Mouse (Mus musculus): Measurements from ENCODE around the gene Pxn. TPM values are rescaled to one million over a fixed set of nuclear protein-coding genes. Genes with fewer than 3 reads are reported as not detected.

Gene Pxn
- polyA plus RNA-seq, 1 experiment from 2014 or later: 52.6 TPM

GRCm38 (mm10) chr5:115550482-115551005, 44.1 kb downstream of the Pxn start:
- no peak overlapping the region for H3K9ac ChIP-seq
- peaks cover 17% of the 10 kb centered on the region; the same call in 1 of the 2 replicates for H3K4me1 ChIP-seq
- no peak for ATAC-seq (ENCODE audit: insufficient number of reproducible peaks, low FRiP score, low TSS enrichment, low read depth)
- H3K27me3 ChIP-seq: no peaks in the 10 kb centered on the region
- no peak overlapping the region for H3K4me3 ChIP-seq
- H3K36me3 ChIP-seq: peaks cover 97% of the 10 kb centered on the region
- H3K4me2 ChIP-seq: no peak overlapping the region
- WGBS: 82% methylated on average over 11 of the region's 11 CpGs
- no peaks in the 10 kb centered on the region for H3K9me3 ChIP-seq
- no peak overlapping the region for H3K27ac ChIP-seq

GRCm38 (mm10) chr5:115551386-115551785, 44.9 kb downstream of the Pxn start:
- Histone ChIP-seq H3K9me3 (no peaks in the 10 kb centered on the region), H3K4me2 (no peak overlapping the region), H3K9ac (no peak overlapping the region), H3K36me3 (peaks cover 92% of the 10 kb centered on the region), H3K4me3 (no peak overlapping the region), H3K27me3 (no peaks in the 10 kb centered on the region), H3K27ac (no peak overlapping the region), H3K4me1 (peaks cover 19% of the 10 kb centered on the region)
- 82% methylated on average over 12 of the region's 12 CpGs for WGBS
- ATAC-seq (ENCODE audit: insufficient number of reproducible peaks, low FRiP score, low TSS enrichment, low read depth): no peak

GRCm38 (mm10) chr5:115551799-115552198, 45.3 kb downstream of the Pxn start:
- Histone ChIP-seq H3K27me3 (no peaks in the 10 kb centered on the region), H3K4me3 (no peak overlapping the region), H3K4me1 (peaks cover 15% of the 10 kb centered on the region), H3K9ac (no peak overlapping the region), H3K36me3 (peaks cover 88% of the 10 kb centered on the region), H3K27ac (no peak overlapping the region), H3K9me3 (no peaks in the 10 kb centered on the region), H3K4me2 (no peak overlapping the region)
- ATAC-seq (ENCODE audit: insufficient number of reproducible peaks, low FRiP score, low TSS enrichment, low read depth): no peak
- WGBS: 85% methylated on average over 13 of the region's 13 CpGs

GRCm38 (mm10) chr5:115553801-115554420, 47.4 kb downstream of the Pxn start:
- Histone ChIP-seq H3K4me2 (no peak overlapping the region), H3K27me3 (no peaks in the 10 kb centered on the region), H3K4me1 (peaks cover 8% of the 10 kb centered on the region), H3K9me3 (no peaks in the 10 kb centered on the region), H3K9ac (no peak overlapping the region), H3K27ac (no peak overlapping the region), H3K4me3 (no peak overlapping the region), H3K36me3 (peaks cover 67% of the 10 kb centered on the region)
- no peak for ATAC-seq (ENCODE audit: insufficient number of reproducible peaks, low FRiP score, low TSS enrichment, low read depth)
- WGBS: 88% methylated on average over 33 of the region's 33 CpGs

GRCm38 (mm10) chr5:115554536-115555291, 48.2 kb downstream of the Pxn start:
- no peaks in the 10 kb centered on the region for H3K27me3 ChIP-seq
- ATAC-seq (ENCODE audit: insufficient number of reproducible peaks, low FRiP score, low TSS enrichment, low read depth): no peak
- H3K4me3 ChIP-seq: no peak overlapping the region
- H3K9ac ChIP-seq: no peak overlapping the region
- no peak overlapping the region for H3K27ac ChIP-seq
- H3K36me3 ChIP-seq: peaks cover 59% of the 10 kb centered on the region
- H3K4me1 ChIP-seq: peaks cover 8% of the 10 kb centered on the region
- no peaks in the 10 kb centered on the region for H3K9me3 ChIP-seq
- no peak overlapping the region for H3K4me2 ChIP-seq
- 89% methylated on average over 18 of the region's 18 CpGs for WGBS

GRCm38 (mm10) chr5:115556217-115556616, 49.7 kb downstream of the Pxn start:
- Histone ChIP-seq H3K4me3 (no peak overlapping the region), H3K9me3 (no peaks in the 10 kb centered on the region), H3K4me2 (no peak overlapping the region), H3K4me1 (peaks cover 17% of the 10 kb centered on the region), H3K36me3 (peaks cover 52% of the 10 kb centered on the region), H3K9ac (no peak overlapping the region), H3K27me3 (no peaks in the 10 kb centered on the region), H3K27ac (peak overlapping the region; percentile 54; the same call in 1 of the 2 replicates)
- no peak for ATAC-seq (ENCODE audit: insufficient number of reproducible peaks, low FRiP score, low TSS enrichment, low read depth)
- WGBS: 13% methylated on average over 8 of the region's 8 CpGs

- 89% methylated on average over 14 of the region's 14 CpGs for WGBS
- Histone ChIP-seq H3K4me3 (no peak overlapping the region), H3K36me3 (peaks cover 52% of the 10 kb centered on the region), H3K4me1 (peaks cover 25% of the 10 kb centered on the region), H3K27me3 (no peaks in the 10 kb centered on the region), H3K4me2 (no peak overlapping the region), H3K9ac (no peak overlapping the region), H3K9me3 (no peaks in the 10 kb centered on the region), H3K27ac (no peak overlapping the region)
- ATAC-seq (ENCODE audit: insufficient number of reproducible peaks, low FRiP score, low TSS enrichment, low read depth): no peak
Measured at GRCm38 (mm10) chr5:115558182-115558794, 51.8 kb downstream of the Pxn start.

- peak; percentile 96 for ATAC-seq (ENCODE audit: insufficient number of reproducible peaks, low FRiP score, low TSS enrichment, low read depth)
- Histone ChIP-seq H3K9me3 (no peaks in the 10 kb centered on the region), H3K9ac (peak within 1 kb of the TSS; percentile 99), H3K4me1 (peaks cover 28% of the 10 kb centered on the region), H3K4me2 (peak within 1 kb of the TSS; percentile 62), H3K36me3 (peaks cover 51% of the 10 kb centered on the region), H3K4me3 (peak within 1 kb of the TSS; percentile 85), H3K27ac (peak within 1 kb of the TSS; percentile 90), H3K27me3 (no peaks in the 10 kb centered on the region)
- under 1% methylated on average over 75 of the region's 78 CpGs for WGBS
Measured at GRCm38 (mm10) chr5:115559237-115560101, 53.0 kb downstream of the Pxn start, which contains the start of gene Rplp0. Rplp0 (plus strand) TSS chr5:115559467.

- 31% methylated on average over 13 of the region's 13 CpGs for WGBS
- Histone ChIP-seq H3K9me3 (no peaks in the 10 kb centered on the region), H3K27me3 (no peaks in the 10 kb centered on the region), H3K4me1 (peaks cover 34% of the 10 kb centered on the region), H3K36me3 (peaks cover 42% of the 10 kb centered on the region), H3K4me2 (peak overlapping the region; percentile 62), H3K9ac (peak overlapping the region; percentile 99; the same call in 1 of the 2 replicates), H3K4me3 (peak overlapping the region; percentile 85), H3K27ac (no peak overlapping the region)
- no peak for ATAC-seq (ENCODE audit: insufficient number of reproducible peaks, low FRiP score, low TSS enrichment, low read depth)
Measured at GRCm38 (mm10) chr5:115560336-115560905, 53.9 kb downstream of the Pxn start.

- WGBS: 39% methylated on average over 5 of the region's 5 CpGs
- Histone ChIP-seq H3K36me3 (peaks cover 40% of the 10 kb centered on the region), H3K27ac (0 out of 2 replicates have a peak overlapping the region, but pooled peaks have one; percentile 86), H3K4me3 (no peak overlapping the region; the same call in 1 of the 2 replicates), H3K9ac (no peak overlapping the region), H3K4me2 (0 out of 2 replicates have a peak overlapping the region, but pooled peaks have one; percentile 83), H3K9me3 (no peaks in the 10 kb centered on the region), H3K27me3 (no peaks in the 10 kb centered on the region), H3K4me1 (peaks cover 37% of the 10 kb centered on the region)
- no peak for ATAC-seq (ENCODE audit: insufficient number of reproducible peaks, low FRiP score, low TSS enrichment, low read depth)
Measured at GRCm38 (mm10) chr5:115563771-115564585, 57.5 kb downstream of the Pxn start.
